In the genomic region with DNA sequence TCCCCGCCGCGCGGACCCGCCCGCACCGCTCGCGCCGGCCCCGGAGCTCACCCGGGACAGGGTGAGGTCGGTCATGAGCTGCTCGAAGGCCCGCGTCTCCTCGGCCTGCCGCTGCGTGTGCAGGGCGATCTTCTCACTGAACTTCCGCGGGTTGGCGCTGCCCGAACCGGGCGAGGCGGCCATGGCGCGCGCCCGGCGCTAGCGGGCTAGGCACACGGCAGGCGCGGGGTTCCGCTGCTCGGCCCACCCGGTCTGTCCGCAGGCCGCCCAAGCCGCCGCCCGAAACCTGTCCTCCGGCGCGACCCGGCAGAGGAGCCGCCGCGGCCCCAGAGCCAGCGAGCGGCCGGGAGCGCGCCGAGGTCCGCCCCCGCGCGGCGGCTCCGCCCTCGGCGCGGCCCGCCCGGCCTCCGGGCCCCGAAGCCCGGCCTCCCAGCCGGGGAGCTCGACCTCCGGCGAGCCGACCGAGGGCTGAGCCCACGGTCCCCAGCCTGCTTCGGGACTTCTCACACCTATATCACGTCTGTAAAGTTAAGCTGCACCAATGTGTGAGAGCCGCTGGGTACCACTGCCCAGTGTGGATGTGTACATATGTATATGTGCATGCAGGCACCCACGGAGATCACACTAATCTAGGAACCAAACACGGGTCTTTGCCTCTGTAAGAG, we compare ENCODE assay signal across 1 mouse cellular context.
TF ChIP-seq lines count a peak whose summit lies in the region.

A gene (minus strand): TSS at position 322 of the 665 bp plus-strand sequence.

TF ChIP-seq in CH12.LX, 34 proteins besides CTCF, POLR2A, EP300 and RAD21 (continued from another document):
- TF ChIP-seq UBTF (IDR thresholded peaks at IDR 0.05; ENCODE audit: low read depth, low read length) (peak; percentile 76), MEF2A (IDR thresholded peaks at IDR 0.05; ENCODE audit: borderline replicate concordance, low read depth, low read length) (no peak), ZMIZ1 (IDR thresholded peaks at IDR 0.05; ENCODE audit: low read depth, low read length) (0 out of 2 replicates have a peak, but pooled peaks have one; percentile 27), USF1 (IDR thresholded peaks at IDR 0.05; ENCODE audit: low read depth, low read length) (no peak), NELFE (IDR thresholded peaks at IDR 0.05; ENCODE audit: low read depth, low read length) (peak; percentile 55), MXI1 (IDR thresholded peaks at IDR 0.05; ENCODE audit: low read depth, low read length) (peak; percentile 55), MAZ (IDR thresholded peaks at IDR 0.05; ENCODE audit: low read depth, low read length) (no peak)
TF ChIP-seq in CH12.LX: peak in this region for 6.
